Comparison of ENCODE assay signal across 16 mouse cellular contexts in the genomic region with DNA sequence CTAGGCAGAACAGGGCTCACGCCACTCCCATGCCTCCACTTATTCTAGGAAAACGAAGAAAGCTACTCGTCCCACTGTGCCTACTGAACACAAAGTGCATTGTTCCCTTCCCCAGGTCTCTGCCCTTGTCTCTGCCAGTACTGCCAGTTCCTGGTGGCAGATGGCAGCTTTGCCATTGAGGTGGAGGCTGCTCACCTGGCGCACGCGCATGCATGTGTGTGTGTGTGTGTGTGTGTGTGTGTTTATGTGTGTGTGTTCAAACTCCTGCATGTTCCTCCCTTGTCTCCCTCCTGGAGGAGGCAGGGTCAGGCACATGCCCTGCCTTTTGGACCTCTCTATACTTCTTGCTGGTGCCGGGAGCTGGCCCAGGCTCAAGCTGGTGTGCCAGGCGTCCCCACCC. TPM values are rescaled to one million over a fixed set of nuclear protein-coding genes. Genes with fewer than 3 reads are reported as not detected.
"Had no signal": no experiment of that assay in that cellular context is flagged by ENCODE, and none has a peak within 500 bp of the region (broad histone marks: within the 10 kb centered on the region; RNA-seq: fewer than 3 reads in every experiment).

No protein-coding gene starts in this region.

- H3K4me3 ChIP-seq: limb, embryonic 13.5 days; liver, embryonic 15.5 days; midbrain, embryonic 10.5 days; midbrain, embryonic 15.5 days; neural tube, embryonic 13.5 days; stomach, embryonic 15.5 days had no signal

- H3K27me3 ChIP-seq: limb, embryonic 13.5 days; midbrain, embryonic 15.5 days; neural tube, embryonic 13.5 days; stomach, embryonic 15.5 days had no signal

- ATAC-seq: lung, postnatal 0 days; midbrain, embryonic 15.5 days had no signal

- H3K36me3 ChIP-seq: limb, embryonic 13.5 days; liver, embryonic 15.5 days; midbrain, embryonic 10.5 days; midbrain, embryonic 15.5 days; neural tube, embryonic 13.5 days; stomach, embryonic 15.5 days had no signal

- H3K4me2 ChIP-seq: limb, embryonic 13.5 days; liver, embryonic 15.5 days; midbrain, embryonic 15.5 days; neural tube, embryonic 13.5 days; stomach, embryonic 15.5 days had no signal

- H3K27ac ChIP-seq: limb, embryonic 13.5 days; liver, embryonic 15.5 days; midbrain, embryonic 10.5 days; midbrain, embryonic 15.5 days; neural tube, embryonic 13.5 days; stomach, embryonic 15.5 days had no signal

- H3K9ac ChIP-seq: limb, embryonic 13.5 days; liver, embryonic 15.5 days; midbrain, embryonic 15.5 days; neural tube, embryonic 13.5 days; stomach, embryonic 15.5 days had no signal

- H3K9me3 ChIP-seq: limb, embryonic 13.5 days; liver, embryonic 15.5 days; midbrain, embryonic 10.5 days; midbrain, embryonic 15.5 days; neural tube, embryonic 13.5 days; stomach, embryonic 15.5 days had no signal

- DNase-seq: layer of hippocampus, adult 9-11 months; lung, adult 2 months; retina, postnatal 1 day; right cerebral cortex, postnatal 4 days; thymus, adult 2 months; thymus, postnatal 25 days had no signal

RNA-seq across cellular contexts. Expression of a gene that starts 38.5 kb away (rescaled TPM):
- polyA plus RNA-seq: kidney, embryonic 16.5 days; limb, embryonic 13.5 days; liver, adult 2 months; liver, embryonic 15.5 days; lung, adult 2 months; lung, postnatal 0 days; neural tube, embryonic 13.5 days; spleen, adult 2 months; stomach, embryonic 15.5 days; thymus, adult 2 months had no signal
